Mouse (Mus musculus): Measurements from ENCODE around the gene Tnrc6b. TPM values are rescaled to one million over a fixed set of nuclear protein-coding genes. Genes with fewer than 3 reads are reported as not detected.

Gene Tnrc6b
- total RNA-seq (2023): 192 and 250 TPM in 2 replicates

DNA sequence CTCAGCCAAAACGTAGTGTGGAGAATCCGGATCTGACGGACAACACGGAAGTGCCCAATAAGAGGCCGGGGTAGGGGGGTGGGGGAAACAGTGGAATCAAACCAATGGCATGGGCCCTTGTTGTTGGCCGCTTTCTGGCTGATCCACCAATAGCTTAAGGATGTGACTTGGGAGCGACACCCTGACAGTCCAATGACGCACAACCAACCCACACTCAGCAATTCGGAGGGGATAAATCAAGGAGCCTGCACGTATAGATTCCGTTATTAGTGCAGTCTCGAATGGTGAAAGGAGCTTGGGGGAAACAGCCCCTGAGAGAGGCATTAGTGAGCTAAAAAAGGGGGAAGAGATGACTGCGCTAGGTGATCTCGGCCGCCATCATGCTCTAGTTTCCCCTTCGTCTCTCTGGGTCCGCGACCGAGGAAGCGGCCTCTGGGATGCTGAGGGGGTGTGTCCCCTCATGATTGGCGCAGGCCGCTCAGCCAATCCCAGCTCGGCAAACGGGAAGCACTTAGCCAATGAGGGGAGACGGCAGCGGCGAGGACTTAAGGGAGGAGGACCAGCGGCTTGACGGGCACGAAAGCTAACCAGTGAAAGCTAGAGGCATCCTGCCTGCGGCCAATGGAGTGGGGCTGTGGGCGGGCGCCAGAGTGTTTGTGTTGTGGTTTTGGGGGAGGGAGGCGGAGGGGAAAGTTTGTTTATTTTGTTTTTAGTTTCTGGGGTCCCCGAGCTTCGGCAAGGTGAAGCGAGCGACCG, at the start of gene Tnrc6b:
Tnrc6b (plus strand) TSS at position 706 of the 756 bp plus-strand sequence.

GRCm38 (mm10) chr15:80671295-80672252, 39.5 kb upstream of the Tnrc6b start, which contains the start of gene Fam83f:
Fam83f (plus strand) TSS chr15:80671847.

DNA sequence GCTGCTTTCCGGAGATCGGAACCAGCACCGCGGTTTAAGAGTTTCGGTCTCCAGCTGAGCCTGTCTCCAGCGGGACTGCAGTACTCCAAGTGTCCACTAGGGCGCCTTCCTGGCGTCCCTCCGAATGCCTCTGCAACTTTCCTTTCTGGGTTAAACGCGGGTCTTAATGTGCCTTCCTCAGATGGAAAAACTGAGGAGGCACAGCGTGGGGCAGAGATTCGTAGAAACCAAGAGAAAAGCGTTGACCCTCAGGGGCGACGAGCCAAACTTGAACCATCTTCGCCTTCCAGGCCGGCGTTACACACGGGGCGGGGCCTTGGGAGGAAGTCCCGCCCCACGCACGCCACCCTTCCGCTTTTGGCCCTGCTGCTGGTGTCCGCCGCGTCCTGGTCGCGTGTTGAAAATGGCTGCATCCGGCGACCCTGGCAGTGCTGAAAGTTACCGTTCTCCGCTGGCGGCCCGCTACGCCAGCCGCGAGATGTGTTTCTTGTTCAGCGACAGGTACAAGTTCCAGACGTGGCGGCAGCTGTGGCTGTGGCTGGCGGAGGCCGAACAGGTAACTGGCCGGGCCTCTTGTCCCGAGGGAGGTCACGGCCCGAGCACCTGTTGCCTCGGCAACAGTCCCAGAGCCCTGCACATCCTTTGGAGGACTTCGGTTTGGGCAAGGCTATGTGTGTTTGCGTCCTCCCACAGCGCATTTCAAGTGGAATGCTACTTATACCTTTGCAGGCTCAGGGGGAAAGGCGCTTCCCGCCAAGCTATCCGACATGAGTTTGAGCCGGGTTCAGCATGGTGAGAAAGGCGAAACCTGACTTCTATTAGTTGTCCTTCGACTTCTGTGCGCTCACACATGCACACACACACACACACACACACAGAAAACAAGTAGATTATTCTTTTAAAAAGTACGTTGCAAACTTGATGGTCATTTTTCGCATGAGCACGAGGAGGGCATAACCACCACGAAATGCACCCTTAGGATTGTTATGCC, 237.3 kb downstream of the Tnrc6b start, which contains the start of gene Adsl:
Adsl (plus strand) TSS at position 346 of the 991 bp plus-strand sequence.

GRCm38 (mm10) chr15:80977620-80978334, 266.7 kb downstream of the Tnrc6b start, which contains the start of gene Sgsm3:
Sgsm3 (plus strand) TSS chr15:80977765.

Other genes starting within 250 kb of the Tnrc6b start
- gene Enthd1, start 146.2 kb upstream of the Tnrc6b start, total RNA-seq (2023): not detected in 2 replicates
- 1.4 and 2.5 TPM in 2 replicates for gene Grap2, start 138.7 kb upstream of the Tnrc6b start, total RNA-seq (2023)
- gene Fam83f, start 39.5 kb upstream of the Tnrc6b start, total RNA-seq (2023): 2.1 and 3.0 TPM in 2 replicates
- 15.7 and 24.3 TPM in 2 replicates for gene Adsl, start 237.2 kb downstream of the Tnrc6b start, total RNA-seq (2023)